12 mouse cellular contexts compared by ENCODE assay signal in the genomic region with DNA sequence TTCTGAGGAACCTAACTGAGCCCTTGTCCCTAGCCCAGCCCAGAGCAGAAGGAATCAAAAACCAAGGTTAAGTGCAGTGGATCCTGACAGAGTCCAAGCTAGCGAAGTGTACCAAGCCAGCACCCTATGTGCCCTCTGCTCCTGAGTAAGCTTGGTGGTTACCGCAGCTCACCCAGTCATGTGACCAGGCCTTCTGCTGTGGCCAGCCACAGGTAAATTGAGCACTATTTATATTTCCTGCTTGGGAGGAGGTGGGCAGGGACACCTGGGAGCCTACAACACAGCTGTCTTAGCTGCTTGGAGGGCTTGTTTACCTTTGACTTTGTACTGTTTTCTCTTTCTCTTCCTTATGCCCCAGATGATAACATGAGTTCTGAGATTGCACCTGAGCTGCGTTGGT. TPM values are rescaled to one million over a fixed set of nuclear protein-coding genes. Genes with fewer than 3 reads are reported as not detected.
DNase-seq lines count a peak whose midpoint lies in the region; ATAC-seq and TF ChIP-seq lines count a peak whose summit lies in the region.
"Had no signal": no experiment of that assay in that cellular context is flagged by ENCODE, and none has a peak within 500 bp of the region (broad histone marks: within the 10 kb centered on the region; RNA-seq: fewer than 3 reads in every experiment).

No protein-coding gene starts in this region.

- H3K27ac ChIP-seq in limb, embryonic 11.5 days (replicated peaks; ENCODE audit: low read depth, low read length): no peak overlapping the region
- no peak overlapping the region for H3K27ac ChIP-seq in limb, embryonic 10.5 days
- peak overlapping the region; percentile 88 for H3K27ac ChIP-seq in thymus, adult 2 months (ENCODE audit: control insufficient read depth, insufficient read depth, low read length)
- H3K27ac ChIP-seq: neural tube, embryonic 12.5 days had no signal

- no peak for DNase-seq in limb, embryonic 11.5 days (ENCODE audit: low spot score)
- DNase-seq in limb, embryonic 10.5 days (ENCODE audit: low spot score): no peak
- peak; percentile 55 to 88 for DNase-seq in kidney, postnatal 25 days
- DNase-seq in thymus, adult 2 months: peak; percentile 54
- DNase-seq in adrenal gland, postnatal 36 days: no peak
- DNase-seq in left cerebral cortex, postnatal 4 days: no peak
- no peak for DNase-seq in testis, postnatal 14 days (ENCODE audit: low spot score)
- DNase-seq: cerebellum, adult 11 months; heart, postnatal 4 days; right cerebral cortex, postnatal 4 days had no signal

- no peak overlapping the region for H3K4me2 ChIP-seq in limb, embryonic 11.5 days (ENCODE audit: low read depth, severe bottlenecking)
- H3K4me2 ChIP-seq: neural tube, embryonic 12.5 days had no signal

- TF ChIP-seq CTCF in thymus, adult 2 months (IDR thresholded peaks at IDR 0.05; ENCODE audit: borderline replicate concordance, control insufficient read depth, extremely low read depth, insufficient read depth, low read length, poor library complexity): no peak

- no peak for TF ChIP-seq POLR2A in thymus, adult 2 months (IDR thresholded peaks at IDR 0.05; ENCODE audit: control insufficient read depth, extremely low read depth, insufficient read depth, low read length, poor library complexity)

- peaks cover 5% of the 10 kb centered on the region; the same call in 1 of the 2 replicates for H3K36me3 ChIP-seq in limb, embryonic 11.5 days (ENCODE audit: control insufficient read depth, insufficient read depth, low read length)
- peaks cover 41% of the 10 kb centered on the region for H3K36me3 ChIP-seq in limb, embryonic 10.5 days
- peaks cover 32% of the 10 kb centered on the region for H3K36me3 ChIP-seq in thymus, adult 2 months (ENCODE audit: control insufficient read depth, insufficient read depth, low read length)
- H3K36me3 ChIP-seq: neural tube, embryonic 12.5 days had no signal

- 94% methylated on average over 3 of the region's 3 CpGs for WGBS in limb, embryonic 11.5 days
- WGBS in limb, embryonic 10.5 days: 85% methylated on average over 3 of the region's 3 CpGs
- 6% methylated on average over 3 of the region's 3 CpGs for WGBS in thymus, adult 2 months

- H3K4me1 ChIP-seq in limb, embryonic 11.5 days (ENCODE audit: control insufficient read depth, insufficient read depth, low read length): no peaks in the 10 kb centered on the region
- H3K4me1 ChIP-seq in limb, embryonic 10.5 days: no peaks in the 10 kb centered on the region
- H3K4me1 ChIP-seq in thymus, adult 2 months (replicated peaks; ENCODE audit: control insufficient read depth, insufficient read depth, low read length): peaks cover 46% of the 10 kb centered on the region
- H3K4me1 ChIP-seq: neural tube, embryonic 12.5 days had no signal

- no peak for ATAC-seq in limb, embryonic 11.5 days (ENCODE audit: insufficient number of reproducible peaks, low FRiP score, low TSS enrichment, low read depth)
- peak; percentile 28 for ATAC-seq in activated CD4-positive, CD25-positive, alpha-beta regulatory T cell, adult 4 months

- 0 out of 2 replicates have a peak overlapping the region, but pooled peaks have one; percentile 14 for H3K9ac ChIP-seq in limb, embryonic 11.5 days (ENCODE audit: low read length)
- H3K9ac ChIP-seq: neural tube, embryonic 12.5 days had no signal

- H3K4me3 ChIP-seq in limb, embryonic 11.5 days (ENCODE audit: low read depth, low read length): no peak overlapping the region
- no peak overlapping the region for H3K4me3 ChIP-seq in limb, embryonic 10.5 days
- no peak overlapping the region for H3K4me3 ChIP-seq in thymus, adult 2 months (ENCODE audit: control insufficient read depth, insufficient read depth, low read length)
- H3K4me3 ChIP-seq: neural tube, embryonic 12.5 days had no signal

- H3K9me3 ChIP-seq in limb, embryonic 11.5 days (ENCODE audit: control insufficient read depth, low read length): no peaks in the 10 kb centered on the region
- no peaks in the 10 kb centered on the region for H3K9me3 ChIP-seq in limb, embryonic 10.5 days (replicated peaks)
- H3K9me3 ChIP-seq: neural tube, embryonic 12.5 days had no signal

- H3K27me3 ChIP-seq in limb, embryonic 11.5 days (ENCODE audit: control insufficient read depth, insufficient read depth, low read length): no peaks in the 10 kb centered on the region
- no peaks in the 10 kb centered on the region for H3K27me3 ChIP-seq in limb, embryonic 10.5 days (ENCODE audit: low read depth, poor library complexity, severe bottlenecking)
- H3K27me3 ChIP-seq in thymus, adult 2 months (ENCODE audit: control insufficient read depth, insufficient read depth, low read length): no peaks in the 10 kb centered on the region
- H3K27me3 ChIP-seq: neural tube, embryonic 12.5 days had no signal

- intact Hi-C loops in left cerebral cortex, postnatal 4 days (cut with DNase I): no loop called here

RNA-seq across cellular contexts. Expression of a gene that starts 14.1 kb away (rescaled TPM):
- polyA plus RNA-seq in limb, embryonic 11.5 days (2014; fragmentation: Nextera tagmentation; extraction: Ambion mirVana): 16.8 and 17.0 TPM in 2 replicates
- polyA plus RNA-seq in limb, embryonic 10.5 days (2016; fragmentation: Nextera tagmentation; extraction: Ambion mirVana): 12.8 and 15.0 TPM in 2 replicates
- 10 to 100 TPM; 17.4 to 21.9 TPM for polyA plus RNA-seq in activated CD4-positive, CD25-positive, alpha-beta regulatory T cell, adult 4 months (2017; shearing (Covaris generic))
- polyA plus RNA-seq in thymus, adult 2 months (2012; rRNA removed): 204 and 224 TPM in 2 replicates
- total RNA-seq in adrenal gland, postnatal 36 days (2021): 10 to 100 TPM; 13.7 to 15.4 TPM
- total RNA-seq in left cerebral cortex, postnatal 4 days (2021): 1 to 10 TPM; 4.5 to 4.8 TPM

RNA-seq across cellular contexts. Expression of a gene that starts 33.5 kb away (rescaled TPM):
- polyA plus RNA-seq in limb, embryonic 11.5 days (2014; fragmentation: Nextera tagmentation; extraction: Ambion mirVana): 133 and 141 TPM in 2 replicates
- polyA plus RNA-seq in limb, embryonic 10.5 days (2016; fragmentation: Nextera tagmentation; extraction: Ambion mirVana): 128 and 132 TPM in 2 replicates
- polyA plus RNA-seq in activated CD4-positive, CD25-positive, alpha-beta regulatory T cell, adult 4 months (2017; shearing (Covaris generic)): 10 to 100 TPM; 64.4 to 70.1 TPM
- 89.3 and 107 TPM in 2 replicates for polyA plus RNA-seq in thymus, adult 2 months (2012; rRNA removed)
- 10 to 100 TPM; 70.3 to 75.0 TPM for total RNA-seq in adrenal gland, postnatal 36 days (2021)
- 10 to 100 TPM; 85.9 to 87.2 TPM for total RNA-seq in left cerebral cortex, postnatal 4 days (2021)

RNA-seq across cellular contexts. Expression of a gene that starts 40.9 kb away (rescaled TPM):
- polyA plus RNA-seq in limb, embryonic 11.5 days (2014; fragmentation: Nextera tagmentation; extraction: Ambion mirVana): 80.4 and 84.7 TPM in 2 replicates
- polyA plus RNA-seq in limb, embryonic 10.5 days (2016; fragmentation: Nextera tagmentation; extraction: Ambion mirVana): 93.9 and 99.0 TPM in 2 replicates
- 10 to 100 TPM; 40.8 to 49.2 TPM for polyA plus RNA-seq in activated CD4-positive, CD25-positive, alpha-beta regulatory T cell, adult 4 months (2017; shearing (Covaris generic))
- polyA plus RNA-seq in thymus, adult 2 months (2012; rRNA removed): 55.5 and 64.8 TPM in 2 replicates
- total RNA-seq in adrenal gland, postnatal 36 days (2021): 10 to 100 TPM; 48.5 to 51.9 TPM
- total RNA-seq in left cerebral cortex, postnatal 4 days (2021): 10 to 100 TPM; 70.2 to 72.0 TPM

Comparison
In these comparisons a context has a peak if more than half of its experiments do, and no peak if none do; other contexts are left out.
1. DNase-seq: peak in kidney, postnatal 25 days (2 of 2) and thymus, adult 2 months (single experiment); none in limb, embryonic 11.5 days (single experiment), limb, embryonic 10.5 days (single experiment), adrenal gland, postnatal 36 days (0 of 2), left cerebral cortex, postnatal 4 days (single experiment) and testis, postnatal 14 days (single experiment).